Mouse (Mus musculus) forebrain, embryonic 11.5 days (tissue): ENCODE data around the gene Tmppe. TPM values are rescaled to one million over a fixed set of nuclear protein-coding genes. Genes with fewer than 3 reads are reported as not detected.

ENCODE experiments used
- ATAC-seq: fragments of 200-750 bp; cut with Nextera tagmentation; replicated peaks from 2 replicates; pipeline ENCODE4 v1.8.0; 2017; ENCODE audit warnings: moderate TSS enrichment; ENCODE audit not compliant: low FRiP score
- DNase-seq: peaks from one replicate; pipeline ENCODE4 v3.0.0-alpha.2; 2017; ENCODE audit warnings: low spot score
- H3K27ac ChIP-seq: fragments of 300-500 bp; sonication (generic); 2 replicates; pipeline ENCODE4 v1.5.1; 2014; ENCODE audit warnings: low read depth, low read length
- H3K27me3 ChIP-seq: fragments of 300-500 bp; sonication (generic); 2 replicates; pipeline ENCODE4 v1.6.1; 2014; ENCODE audit warnings: mild to moderate bottlenecking, low read length, mixed read lengths; ENCODE audit not compliant: control insufficient read depth, insufficient read depth
- H3K36me3 ChIP-seq: fragments of 300-500 bp; sonication (generic); 2 replicates; pipeline ENCODE4 v1.6.1; 2014; ENCODE audit warnings: mild to moderate bottlenecking, low read length, moderate library complexity, mixed read lengths; ENCODE audit not compliant: control insufficient read depth, insufficient read depth
- H3K4me1 ChIP-seq: fragments of 300-500 bp; sonication (generic); replicated peaks from 2 replicates; pipeline ENCODE4 v1.6.1; 2014; ENCODE audit warnings: low read length, mixed read lengths; ENCODE audit not compliant: control insufficient read depth, insufficient read depth
- H3K4me2 ChIP-seq: fragments of 300-500 bp; sonication (generic); 2 replicates; pipeline ENCODE4 v1.6.1; 2014; ENCODE audit warnings: low read depth, mild to moderate bottlenecking, low read length, moderate library complexity, mixed read lengths; ENCODE audit not compliant: severe bottlenecking
- H3K4me3 ChIP-seq: fragments of 300-500 bp; sonication (generic); 2 replicates; pipeline ENCODE4 v1.5.1; 2014; ENCODE audit warnings: low read depth, low read length
- H3K9ac ChIP-seq: fragments of 300-500 bp; sonication (generic); 2 replicates; pipeline ENCODE4 v1.6.1; 2014; ENCODE audit warnings: low read length
- H3K9me3 ChIP-seq: fragments of 300-500 bp; sonication (generic); 2 replicates; pipeline ENCODE4 v1.6.1; 2016; ENCODE audit warnings: low read length, mixed read lengths; ENCODE audit not compliant: control insufficient read depth
- WGBS: fragments of 180-500 bp; shearing (Covaris S2); extraction: QIAGEN DNeasy Blood & Tissue Kit; methylation state at CpG from one replicate; pipeline ENCODE4 v1.1.7; 2014; 5-methylcytosine and 5-hydroxymethylcytosine counted together
- polyA plus RNA-seq: library from polyadenylated mRNA; unstranded; fragments of >200 nt; fragmentation: Nextera tagmentation; extraction: Ambion mirVana; gene quantifications from 2 replicates; pipeline ENCODE4 v1.2.1, GENCODE M21; 2014

Gene Tmppe
- polyA plus RNA-seq, 1 experiment from 2014 or later = 6.4 TPM

DNA sequence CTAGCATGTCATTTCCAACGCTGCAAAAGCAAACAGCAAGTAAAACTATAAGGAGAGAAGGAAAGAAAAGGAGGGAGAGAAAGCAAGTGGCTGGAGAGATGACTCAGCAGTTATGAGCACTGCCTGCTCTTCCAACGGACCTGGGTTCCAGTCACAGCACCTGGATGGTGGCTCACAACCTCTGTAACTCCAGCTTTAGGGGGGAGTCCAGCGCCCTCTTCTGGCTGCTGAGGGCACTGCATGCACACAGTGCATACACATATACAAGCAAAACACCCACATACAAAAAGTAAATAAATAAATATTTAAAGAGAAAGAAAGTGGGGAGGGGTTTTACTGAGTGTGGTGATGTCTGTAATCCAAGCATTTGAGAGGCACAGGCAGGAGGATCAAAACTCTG is 20.1 kb downstream of the Tmppe start:
- DNase-seq = no peak
- Histone ChIP-seq H3K9me3 (peaks cover 4% of the 10 kb centered on the region; the same call in 1 of the 2 replicates), H3K36me3 (peaks cover 3% of the 10 kb centered on the region; the same call in 1 of the 2 replicates), H3K4me2 (no peak overlapping the region), H3K4me3 (no peak overlapping the region), H3K27me3 (no peaks in the 10 kb centered on the region), H3K27ac (no peak overlapping the region), H3K9ac (no peak overlapping the region), H3K4me1 (no peaks in the 10 kb centered on the region)
- 77% methylated on average over 3 of the region's 3 CpGs for WGBS
- ATAC-seq = no peak

GRCm38 (mm10) chr9:114421797-114422196 is 20.9 kb downstream of the Tmppe start:
- Histone ChIP-seq H3K4me3 (no peak overlapping the region), H3K27ac (no peak overlapping the region), H3K9ac (no peak overlapping the region), H3K9me3 (peaks cover 4% of the 10 kb centered on the region; the same call in 1 of the 2 replicates), H3K36me3 (peaks cover 3% of the 10 kb centered on the region; the same call in 1 of the 2 replicates), H3K27me3 (no peaks in the 10 kb centered on the region), H3K4me2 (no peak overlapping the region), H3K4me1 (no peaks in the 10 kb centered on the region)
- no peak for ATAC-seq
- DNase-seq = no peak
- 95% methylated on average over 7 of the region's 7 CpGs for WGBS

GRCm38 (mm10) chr9:114425576-114425975 is 24.7 kb downstream of the Tmppe start:
- Histone ChIP-seq H3K4me3 (no peak overlapping the region), H3K4me1 (no peaks in the 10 kb centered on the region), H3K9me3 (peaks cover 4% of the 10 kb centered on the region; the same call in 1 of the 2 replicates), H3K4me2 (no peak overlapping the region), H3K27me3 (no peaks in the 10 kb centered on the region), H3K27ac (no peak overlapping the region), H3K36me3 (peaks cover 3% of the 10 kb centered on the region; the same call in 1 of the 2 replicates), H3K9ac (no peak overlapping the region)
- ATAC-seq (no peak), DNase-seq (no peak)
- 94% methylated on average over 5 of the region's 5 CpGs for WGBS

DNA sequence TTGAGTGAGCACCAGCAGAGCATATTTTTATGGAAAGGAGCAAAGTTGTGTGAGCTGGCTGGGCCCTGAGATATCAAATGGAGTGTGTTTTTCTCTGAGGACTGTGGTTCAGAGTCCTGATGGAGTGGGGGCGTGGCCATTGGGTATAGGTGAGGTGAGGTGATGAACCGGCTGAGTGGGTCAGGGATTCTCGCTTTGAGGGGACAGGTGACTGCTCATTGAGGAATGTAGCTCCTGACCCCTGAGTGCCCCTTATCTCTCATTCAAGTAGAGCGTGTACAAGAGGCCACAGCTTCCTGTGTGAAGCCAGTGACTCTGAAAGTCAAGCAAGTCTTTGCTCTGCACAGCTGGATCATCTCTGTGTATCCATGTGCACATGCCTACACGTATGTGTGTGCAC is 25.3 kb downstream of the Tmppe start:
- Histone ChIP-seq H3K9ac (no peak overlapping the region), H3K27ac (no peak overlapping the region), H3K4me1 (no peaks in the 10 kb centered on the region), H3K9me3 (peaks cover 4% of the 10 kb centered on the region; the same call in 1 of the 2 replicates), H3K4me3 (no peak overlapping the region), H3K36me3 (peaks cover 3% of the 10 kb centered on the region; the same call in 1 of the 2 replicates), H3K27me3 (no peaks in the 10 kb centered on the region), H3K4me2 (no peak overlapping the region)
- ATAC-seq = no peak
- no peak for DNase-seq
- 90% methylated on average over 5 of the region's 5 CpGs for WGBS

- Histone ChIP-seq H3K4me3 (no peak overlapping the region), H3K4me1 (no peaks in the 10 kb centered on the region), H3K27ac (no peak overlapping the region), H3K36me3 (peaks cover 3% of the 10 kb centered on the region; the same call in 1 of the 2 replicates), H3K27me3 (no peaks in the 10 kb centered on the region), H3K9me3 (peaks cover 4% of the 10 kb centered on the region; the same call in 1 of the 2 replicates), H3K9ac (no peak overlapping the region), H3K4me2 (no peak overlapping the region)
- DNase-seq (no peak), ATAC-seq (no peak)
- WGBS = 93% methylated on average over 8 of the region's 8 CpGs
These were observed 26.5 kb downstream of the Tmppe start for GRCm38 (mm10) chr9:114427425-114427824.

- Histone ChIP-seq H3K36me3 (peaks cover 3% of the 10 kb centered on the region; the same call in 1 of the 2 replicates), H3K4me2 (no peak overlapping the region), H3K9ac (no peak overlapping the region), H3K4me3 (no peak overlapping the region), H3K9me3 (peaks cover 4% of the 10 kb centered on the region; the same call in 1 of the 2 replicates), H3K27ac (no peak overlapping the region), H3K4me1 (no peaks in the 10 kb centered on the region), H3K27me3 (no peaks in the 10 kb centered on the region)
- no peak for ATAC-seq
- 90% methylated on average over 12 of the region's 12 CpGs for WGBS
- no peak for DNase-seq
These were observed 27.4 kb downstream of the Tmppe start for GRCm38 (mm10) chr9:114428103-114428834.

DNA sequence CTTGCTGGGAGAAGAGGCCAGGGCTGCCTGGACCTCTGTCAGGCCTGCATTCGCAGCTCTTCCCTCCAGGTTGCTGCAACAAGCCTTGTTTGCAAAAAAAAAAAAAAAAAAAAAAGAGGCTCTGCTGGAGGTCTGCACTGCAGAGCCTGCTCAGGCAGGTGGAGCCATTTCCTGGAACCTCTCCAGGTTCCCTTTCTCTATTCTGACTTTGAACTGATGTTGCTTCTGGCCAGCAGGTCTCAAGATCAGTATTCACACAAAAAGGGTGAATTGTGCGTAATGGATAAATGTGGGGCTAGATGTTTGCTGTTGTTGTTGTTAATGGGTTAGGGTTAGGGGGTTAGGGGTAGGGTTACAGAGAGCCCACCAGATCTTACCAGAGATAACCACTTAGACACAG is 34.8 kb downstream of the Tmppe start:
- DNase-seq (no peak), ATAC-seq (no peak)
- Histone ChIP-seq H3K9ac (no peak overlapping the region), H3K9me3 (peaks cover 4% of the 10 kb centered on the region; the same call in 1 of the 2 replicates), H3K36me3 (no peaks in the 10 kb centered on the region), H3K4me1 (no peaks in the 10 kb centered on the region), H3K4me2 (no peak overlapping the region), H3K27ac (no peak overlapping the region), H3K4me3 (no peak overlapping the region), H3K27me3 (no peaks in the 10 kb centered on the region)
- WGBS = 79% methylated on average over 2 of the region's 2 CpGs

DNA sequence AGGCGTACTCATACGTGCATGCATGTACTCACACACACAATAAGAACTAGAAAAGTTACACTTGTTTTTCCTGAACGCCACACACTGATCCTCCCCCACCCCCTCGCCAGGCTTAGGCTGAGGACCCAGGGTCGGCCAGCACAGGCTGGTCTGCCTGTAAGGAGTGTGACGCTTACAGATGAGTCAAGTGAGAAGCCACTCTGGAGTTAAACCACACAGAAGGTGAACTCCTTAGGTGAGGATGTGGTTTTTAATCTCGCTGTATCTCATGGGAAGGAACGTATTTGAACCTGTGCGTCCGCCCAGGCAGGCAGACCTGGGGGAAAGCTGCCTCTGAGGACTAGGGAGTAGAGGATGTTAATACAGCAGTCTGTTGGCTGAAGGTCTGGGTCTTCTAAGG is 39.6 kb downstream of the Tmppe start:
- Histone ChIP-seq H3K4me3 (no peak overlapping the region), H3K4me1 (no peaks in the 10 kb centered on the region), H3K27ac (no peak overlapping the region), H3K27me3 (no peaks in the 10 kb centered on the region), H3K9ac (no peak overlapping the region; the same call in 1 of the 2 replicates), H3K4me2 (no peak overlapping the region), H3K36me3 (no peaks in the 10 kb centered on the region), H3K9me3 (peaks cover 4% of the 10 kb centered on the region; the same call in 1 of the 2 replicates)
- ATAC-seq (no peak), DNase-seq (no peak)
- WGBS = 87% methylated on average over 10 of the region's 10 CpGs

DNA sequence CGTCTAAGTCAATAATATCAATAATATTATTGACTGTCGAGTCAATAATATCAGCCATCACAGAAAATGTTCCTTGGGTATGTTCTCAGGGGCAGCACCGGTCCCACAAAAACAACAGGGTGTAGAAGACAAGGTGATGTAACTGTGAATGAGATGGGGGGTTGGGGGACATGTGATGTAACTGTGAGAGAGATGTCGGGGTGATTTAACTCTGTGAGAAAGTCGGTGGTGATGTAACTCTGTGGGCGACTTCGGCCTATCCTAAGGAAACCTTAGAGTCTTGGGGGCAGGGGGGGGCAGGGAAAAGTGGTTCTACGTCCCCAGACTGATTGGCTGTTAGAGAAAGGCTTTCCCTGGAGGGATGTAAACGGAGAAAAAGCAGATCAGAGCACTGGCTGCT is 41.3 kb downstream of the Tmppe start:
- Histone ChIP-seq H3K27me3 (no peaks in the 10 kb centered on the region), H3K4me2 (no peak overlapping the region), H3K9me3 (no peaks in the 10 kb centered on the region), H3K9ac (no peak overlapping the region), H3K4me3 (no peak overlapping the region), H3K27ac (no peak overlapping the region), H3K4me1 (no peaks in the 10 kb centered on the region), H3K36me3 (no peaks in the 10 kb centered on the region)
- no peak for ATAC-seq
- DNase-seq = no peak
- 92% methylated on average over 9 of the region's 9 CpGs for WGBS
